Mouse (Mus musculus): ENCODE data around the gene Ckb.

DNA sequence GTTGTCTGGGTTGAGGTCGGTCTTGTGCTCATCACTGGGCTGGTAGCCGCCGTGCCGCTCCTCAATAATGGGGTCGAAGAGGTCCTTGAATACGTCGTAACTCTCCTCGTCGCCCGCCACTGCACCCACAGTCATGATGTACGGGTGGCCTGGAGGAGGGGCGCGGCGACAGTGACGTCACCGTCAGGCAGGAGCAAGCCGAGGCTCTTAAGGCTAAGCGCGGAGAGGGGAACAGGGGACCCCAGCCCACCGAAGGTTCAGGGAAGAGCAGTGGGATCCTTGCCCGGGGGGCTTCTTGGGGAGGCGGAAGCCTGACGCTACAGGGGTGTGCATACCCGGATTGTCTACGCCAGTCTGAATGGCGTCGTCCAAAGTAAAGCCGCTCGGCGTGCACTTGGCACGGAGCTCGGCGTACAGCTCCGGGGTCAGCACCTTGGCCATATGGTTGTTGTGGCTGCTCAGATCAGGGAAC, 671 bp downstream of the Ckb start:
- TF ChIP-seq CTCF (IDR thresholded peaks at IDR 0.05; ENCODE audit: low read depth) = no peak
- TF ChIP-seq EP300 (IDR thresholded peaks at IDR 0.05; ENCODE audit: low read depth) = no peak
